Mouse (Mus musculus): ENCODE results near the gene Rnf157. TPM values are rescaled to one million over a fixed set of nuclear protein-coding genes. Genes with fewer than 3 reads are reported as not detected.
A peak's percentile ranks its signal among the peaks of the same experiment; 100 is the strongest.

The Rnf157 gene
- total RNA-seq (2021) = 1 to 10 TPM; 5.8 to 6.1 TPM

DNA sequence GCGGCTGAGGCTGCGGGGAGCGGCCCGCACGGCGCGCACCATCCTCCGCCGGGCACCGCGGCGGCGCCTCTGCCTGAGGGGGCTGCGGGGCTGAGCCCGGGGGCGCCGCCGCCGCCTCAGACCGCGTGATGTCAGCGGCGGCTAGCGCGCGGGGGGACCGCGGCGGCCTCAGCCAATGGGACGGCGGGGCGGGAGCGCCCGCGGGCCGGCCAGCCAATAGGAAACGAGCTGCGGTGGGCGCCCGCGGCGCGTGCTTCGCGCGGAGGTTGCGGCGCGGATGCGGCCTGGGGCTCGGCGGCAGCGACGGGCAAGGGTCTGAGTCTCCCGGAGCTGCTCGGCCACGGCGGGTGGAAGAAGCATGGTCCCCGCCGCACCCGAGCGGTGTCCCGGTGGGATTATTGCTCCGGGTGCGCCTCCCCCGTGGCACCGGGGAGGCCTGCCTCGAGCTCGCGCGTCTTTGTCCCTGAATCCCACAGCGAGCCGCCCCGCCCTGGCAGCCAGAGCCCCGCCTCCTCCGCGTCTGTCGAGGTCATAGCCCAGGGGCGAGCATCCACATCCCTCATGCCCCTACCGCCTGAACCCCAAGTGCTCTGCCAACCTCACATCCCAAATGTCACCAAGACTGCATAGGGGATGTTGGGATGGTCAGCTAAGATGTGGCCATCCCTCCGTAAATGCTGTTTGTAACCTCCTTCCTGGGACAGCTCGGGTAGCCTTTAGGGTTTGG, at the start of gene Rnf157:
TSS of gene Rnf157 (minus strand) at position 129 of the 727 bp plus-strand sequence.
- DNase-seq = peak; percentile 82 to 90
- intact Hi-C loops (cut with DNase I) = no loop called here

DNA sequence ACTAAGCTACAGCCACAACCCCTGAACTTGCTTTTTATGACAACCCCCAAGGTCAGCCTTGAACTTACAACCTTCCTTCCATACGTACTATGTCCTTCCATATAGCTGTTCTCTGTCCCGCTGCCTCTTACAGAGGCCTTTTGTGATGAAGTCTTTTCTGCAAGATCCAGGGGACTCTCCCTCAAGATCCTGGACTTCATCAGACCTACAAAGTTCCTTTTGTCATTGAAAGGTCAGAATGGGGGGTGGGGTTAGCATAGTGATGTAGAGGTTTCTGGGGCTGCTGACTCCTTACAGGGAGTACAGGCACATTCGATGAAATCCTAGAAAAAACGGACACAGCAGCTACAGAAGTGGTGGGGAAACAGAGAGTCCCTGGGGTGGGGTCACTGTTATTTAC, 47.0 kb upstream of the Rnf157 start:
- no peak for DNase-seq
- intact Hi-C loops (cut with DNase I) = loop anchor here (5.0 kb wide), 1 partner anchor 312 kb away; no protein-coding TSS in a partner anchor

GRCm38 (mm10) chr11:116456234-116456633, 43.4 kb upstream of the Rnf157 start:
- intact Hi-C loops (cut with DNase I) = no loop called here
- no peak for DNase-seq

DNA sequence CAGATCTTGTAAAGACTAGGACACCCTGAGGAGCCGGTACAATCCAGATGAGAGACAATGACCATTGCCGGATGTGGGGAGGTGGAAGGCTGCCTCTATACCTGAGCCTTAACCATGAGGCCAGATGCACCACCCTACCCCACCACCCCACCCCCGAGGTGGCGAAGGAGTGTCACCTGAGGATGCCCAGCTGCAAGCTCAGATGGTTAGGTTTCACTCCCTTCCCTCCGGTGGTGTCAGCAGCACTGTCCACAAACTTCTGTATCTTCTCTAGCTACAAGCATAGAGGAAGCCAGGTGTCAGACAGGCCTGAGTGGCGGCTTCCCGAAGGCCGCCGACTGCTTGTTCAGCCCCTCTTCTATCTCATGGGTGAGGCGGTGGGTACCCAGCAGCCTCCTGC, 41.1 kb upstream of the Rnf157 start:
- intact Hi-C loops (cut with DNase I) = no loop called here
- no peak for DNase-seq

DNA sequence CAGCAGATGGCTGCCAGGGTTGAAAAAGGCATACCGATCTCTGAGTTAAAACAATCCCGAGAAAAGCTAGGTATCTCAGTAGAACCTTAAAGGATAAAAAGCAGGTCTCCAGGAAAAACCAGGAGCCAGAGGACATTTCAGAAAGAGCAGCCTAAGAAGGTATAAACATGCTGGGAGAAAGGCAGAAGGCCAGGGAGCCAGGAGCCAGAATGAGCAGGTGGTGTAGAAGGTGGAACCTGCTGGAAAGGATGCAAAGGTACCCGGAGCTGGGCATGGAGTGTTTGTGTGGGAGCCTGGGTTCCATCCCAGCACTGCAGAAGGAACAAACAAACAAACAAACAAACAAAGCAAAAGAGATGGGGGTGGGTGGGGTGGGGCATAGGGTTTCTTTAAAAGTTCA, 36.5 kb upstream of the Rnf157 start:
- intact Hi-C loops (cut with DNase I) = loop anchor here (5.0 kb wide), 2 partner anchors 62 to 222 kb away; no protein-coding TSS in a partner anchor
- no peak for DNase-seq

DNA sequence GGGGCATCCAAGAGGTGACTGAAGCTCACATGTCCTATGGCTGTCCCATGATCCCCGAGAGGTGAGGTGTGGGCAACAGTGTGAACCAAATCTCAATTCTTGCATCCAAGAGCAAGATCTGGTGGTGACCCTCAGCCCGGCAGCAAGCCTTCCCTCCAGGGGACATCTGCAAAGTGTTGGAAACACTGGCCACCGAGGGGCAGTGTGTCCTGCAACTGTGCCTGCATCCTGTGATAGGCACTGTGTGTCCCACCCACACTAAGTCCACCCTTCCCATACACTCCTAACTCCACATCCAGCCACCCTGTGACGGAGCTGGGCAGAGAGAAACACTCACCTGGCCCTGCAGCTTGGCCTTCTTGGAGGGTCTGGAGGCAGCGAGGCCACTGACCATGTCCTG, 35.0 kb upstream of the Rnf157 start:
- DNase-seq = no peak
- intact Hi-C loops (cut with DNase I) = loop anchor here (5.0 kb wide), 2 partner anchors 61 to 221 kb away; no protein-coding TSS in a partner anchor

- DNase-seq = no peak
These were observed 33.6 kb upstream of the Rnf157 start for GRCm38 (mm10) chr11:116446308-116446887.

DNA sequence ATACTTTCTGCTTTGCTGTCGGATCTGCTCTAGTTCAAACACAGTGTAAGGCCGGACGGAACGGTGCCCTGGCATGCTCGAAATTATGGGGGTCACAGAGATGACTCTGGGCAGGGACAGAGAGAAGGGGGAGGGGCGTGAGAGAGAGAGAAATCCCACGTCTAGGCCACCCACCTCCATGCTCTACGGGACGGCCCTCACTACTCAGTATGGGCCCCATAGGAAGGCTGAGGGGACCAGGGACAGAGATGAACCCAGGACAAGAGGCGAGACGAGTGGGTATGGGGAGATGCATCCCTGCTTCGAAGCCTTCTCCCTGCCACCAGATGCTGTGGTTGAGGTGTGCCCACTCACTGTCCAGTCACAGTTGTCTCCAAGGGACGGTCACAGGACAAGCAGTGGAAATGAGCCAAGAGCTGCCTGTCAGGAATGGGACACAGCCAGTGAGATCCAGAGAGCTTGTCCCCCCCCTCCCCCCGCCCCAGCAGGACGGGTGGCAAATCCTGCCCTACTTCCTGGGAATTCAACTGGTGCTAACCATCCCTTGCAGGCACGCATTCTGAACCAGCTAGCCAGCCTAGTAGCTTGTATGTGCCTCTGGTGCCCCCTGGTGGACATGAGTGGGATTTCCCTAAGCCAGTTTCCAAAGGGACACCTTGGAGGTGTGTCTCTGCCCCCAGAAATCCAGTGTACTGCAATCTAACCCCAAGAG, 32.9 kb upstream of the Rnf157 start:
- intact Hi-C loops (cut with DNase I) = loop anchor here (1.0 to 5.0 kb wide), 3 partner anchors 58 to 218 kb away; no protein-coding TSS in a partner anchor
- peak; percentile 93 to 97 for DNase-seq

More at GRCm38 (mm10) chr11:116446308-116446887, 33.6 kb upstream of the Rnf157 start:
- intact Hi-C loops (cut with DNase I) = loop anchor here (1.0 to 5.0 kb wide), 3 partner anchors 59 to 219 kb away; no protein-coding TSS in a partner anchor

DNA sequence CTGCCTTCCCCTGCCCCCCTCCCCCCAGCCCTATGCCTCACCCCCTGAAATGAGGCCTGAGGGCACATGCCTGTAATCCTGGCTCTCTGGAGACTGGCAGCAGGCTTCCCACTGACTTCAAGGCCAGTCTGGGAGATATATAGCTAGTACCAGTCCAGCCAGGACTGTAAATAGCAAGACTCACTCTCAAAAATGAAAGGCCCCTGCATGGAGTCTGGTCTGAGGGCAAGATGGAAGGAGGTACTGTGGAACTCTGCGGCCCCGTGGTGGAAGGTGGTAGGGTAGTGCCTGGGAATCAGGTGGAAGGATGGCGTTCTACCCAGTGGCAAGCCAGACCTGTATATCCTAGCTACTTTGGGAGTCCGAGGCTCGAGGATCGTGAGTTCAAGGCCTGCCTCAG, 31.1 kb upstream of the Rnf157 start:
- intact Hi-C loops (cut with DNase I) = no loop called here
- DNase-seq = no peak

DNA sequence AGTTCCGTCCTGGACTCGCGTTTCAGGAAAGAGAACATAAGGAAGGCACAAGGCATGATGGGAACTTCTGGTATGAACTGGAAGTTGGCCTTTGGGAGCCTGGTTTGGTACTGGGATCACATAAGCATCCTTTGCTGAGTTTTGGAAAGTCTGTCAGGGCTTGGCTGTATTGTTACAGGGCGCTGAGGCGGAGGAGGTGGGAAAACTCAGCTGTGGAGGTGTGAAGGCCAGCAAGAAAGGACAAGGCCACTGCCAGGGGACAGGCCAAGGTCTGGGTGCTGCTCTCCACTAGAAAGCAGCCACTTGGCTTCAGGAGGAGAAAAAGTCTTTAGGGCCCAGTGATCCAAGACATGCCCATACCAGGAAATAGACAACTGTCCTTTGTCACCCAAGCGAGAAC, 30.5 kb upstream of the Rnf157 start:
- DNase-seq = no peak

GRCm38 (mm10) chr11:116442867-116443177, 30.0 kb upstream of the Rnf157 start:
- no peak for DNase-seq

More for the DNA sequence above, 30.5 kb upstream of the Rnf157 start:
- intact Hi-C loops (cut with DNase I) = no loop called here

DNA sequence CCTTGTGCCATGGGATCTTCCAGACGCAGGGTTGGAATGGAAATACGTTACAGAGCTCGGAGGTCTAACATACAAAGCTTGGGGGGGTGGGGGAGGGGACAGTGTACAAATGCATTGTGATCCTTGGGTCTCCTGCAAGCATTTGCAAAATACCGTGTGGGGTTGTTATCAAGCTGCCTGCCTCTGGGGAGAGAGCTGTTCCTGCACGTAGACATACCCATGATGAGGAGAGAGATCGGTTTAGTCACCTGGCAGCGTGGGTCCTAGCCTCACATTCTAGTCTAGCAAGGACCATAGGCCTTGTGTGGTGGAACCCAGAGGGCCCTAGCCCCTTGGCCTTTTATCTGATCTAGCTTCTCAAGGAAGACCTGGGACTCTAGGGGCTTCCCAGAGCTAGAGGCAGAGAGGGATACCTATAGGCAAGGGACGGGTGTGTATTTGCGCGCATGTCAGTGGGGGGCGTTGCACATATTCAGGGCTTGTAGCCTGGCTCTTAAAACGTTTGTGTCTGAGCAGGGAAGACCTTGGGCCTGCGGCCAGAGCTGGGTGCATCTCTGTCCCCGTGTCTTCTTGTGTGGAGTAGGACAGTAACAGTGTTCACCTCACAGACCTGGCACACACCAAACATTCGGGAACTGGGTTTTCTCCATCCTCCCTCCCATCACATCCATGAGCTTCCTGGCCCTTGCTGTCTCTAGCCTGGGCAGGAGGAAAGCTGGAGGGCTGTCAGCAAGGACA, 29.5 kb upstream of the Rnf157 start:
- DNase-seq = no peak
- intact Hi-C loops (cut with DNase I) = no loop called here

More at GRCm38 (mm10) chr11:116442867-116443177, 30.0 kb upstream of the Rnf157 start:
- intact Hi-C loops (cut with DNase I) = no loop called here

DNA sequence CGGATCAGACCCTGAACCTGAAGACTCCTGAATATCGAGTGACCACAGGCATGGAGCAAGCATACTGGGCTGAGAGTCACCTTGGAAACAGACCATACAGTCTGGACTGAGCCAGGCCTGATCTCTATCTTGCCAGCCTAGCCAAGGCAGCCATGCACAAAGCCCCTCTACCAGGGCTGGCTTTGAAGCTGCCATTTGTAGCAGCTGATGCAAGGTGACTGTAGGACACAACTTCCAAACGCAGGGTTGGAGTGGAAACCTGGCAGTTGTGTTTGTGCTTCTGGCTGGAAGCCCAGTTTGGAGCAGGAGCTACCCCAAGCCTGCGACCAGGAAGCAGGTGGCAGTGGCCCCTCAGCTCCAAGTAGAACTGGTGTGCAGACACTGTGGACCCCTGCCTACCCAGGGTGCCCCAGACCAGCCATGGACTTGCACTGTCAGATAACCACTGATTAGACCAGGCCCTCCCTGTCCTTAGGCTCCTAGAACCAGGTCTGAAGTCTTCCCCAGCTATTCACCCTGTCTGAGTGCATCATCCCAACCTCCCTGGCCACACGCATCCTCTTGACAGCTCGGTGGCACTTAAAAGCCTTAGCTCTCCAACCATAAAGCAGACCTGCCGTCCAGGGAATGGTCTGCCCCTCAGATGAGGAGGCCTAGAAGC, 27.7 kb upstream of the Rnf157 start:
- peak; percentile 45 to 58 for DNase-seq
- intact Hi-C loops (cut with DNase I) = no loop called here

DNA sequence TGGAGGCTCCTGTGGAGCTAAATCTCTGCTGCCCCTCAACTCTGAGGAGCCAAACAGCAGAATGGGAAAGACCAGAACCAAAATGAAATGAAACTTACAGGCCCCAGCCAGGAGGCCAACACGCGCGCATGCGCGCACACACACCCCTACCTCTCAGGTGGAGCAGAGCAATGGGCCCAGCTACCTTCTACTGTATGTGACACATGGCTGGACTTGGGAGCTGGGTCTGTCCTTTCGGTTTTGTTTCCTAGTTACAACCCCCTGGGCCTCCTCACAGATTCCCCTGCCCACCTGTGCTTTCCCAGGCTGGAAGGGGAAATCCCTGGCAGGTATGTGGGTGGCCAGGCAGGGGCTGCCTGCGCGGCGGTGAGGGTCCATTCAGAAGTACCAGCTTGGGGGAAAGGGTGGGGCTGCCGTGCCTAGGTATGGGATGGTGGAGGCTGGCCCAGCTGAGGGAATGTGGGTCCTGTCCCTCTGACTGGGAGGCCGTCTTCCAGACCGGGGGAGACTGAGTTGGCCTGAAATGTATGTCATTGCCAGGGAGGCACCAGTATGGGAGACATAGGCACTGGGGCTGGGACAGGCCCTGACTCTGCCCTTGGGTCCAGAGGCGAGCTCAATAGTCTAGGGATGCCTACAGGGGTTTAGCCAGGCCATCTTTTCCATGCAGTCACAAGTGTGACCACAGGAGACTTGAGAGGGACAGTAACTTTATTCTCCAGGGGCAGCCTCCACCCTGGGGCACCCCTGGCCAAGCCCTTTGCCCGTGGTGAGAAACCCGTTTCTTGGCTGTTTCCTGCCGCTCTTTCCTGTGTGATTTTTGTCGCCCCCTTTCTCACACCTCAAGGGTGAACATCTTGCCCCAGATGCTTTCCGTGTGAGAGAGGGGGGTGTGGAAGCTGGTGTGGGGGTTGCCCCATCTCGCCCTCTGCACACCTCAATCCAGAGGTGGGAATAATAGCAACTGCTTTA, 26.7 kb upstream of the Rnf157 start:
- DNase-seq = no peak
- intact Hi-C loops (cut with DNase I) = no loop called here

DNA sequence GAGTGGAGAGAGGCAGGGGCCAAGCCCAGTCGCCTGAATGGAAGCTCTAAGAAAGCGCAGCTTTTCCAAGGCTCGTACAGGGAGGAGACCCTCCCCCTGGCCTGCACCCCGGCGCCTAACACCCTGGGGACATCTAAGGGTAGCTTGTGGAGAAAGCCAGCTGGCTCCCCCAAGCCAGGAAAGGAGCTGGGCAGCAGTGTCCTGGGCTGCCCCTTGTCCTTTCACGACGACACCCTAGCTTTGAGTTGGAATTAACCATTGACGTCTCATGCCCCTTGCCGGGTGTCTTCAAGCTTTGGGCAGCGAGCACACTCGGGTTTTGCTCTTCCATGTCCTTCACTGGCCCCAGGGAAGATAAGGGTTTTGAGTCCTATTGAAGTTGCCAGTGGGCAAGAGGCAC, 24.7 kb upstream of the Rnf157 start:
- peak in 1 of 2 experiments; percentile 26 for DNase-seq
- intact Hi-C loops (cut with DNase I) = no loop called here

GRCm38 (mm10) chr11:116436725-116437331, 24.0 kb upstream of the Rnf157 start:
- intact Hi-C loops (cut with DNase I) = no loop called here
- DNase-seq = peak; percentile 52 to 65

DNA sequence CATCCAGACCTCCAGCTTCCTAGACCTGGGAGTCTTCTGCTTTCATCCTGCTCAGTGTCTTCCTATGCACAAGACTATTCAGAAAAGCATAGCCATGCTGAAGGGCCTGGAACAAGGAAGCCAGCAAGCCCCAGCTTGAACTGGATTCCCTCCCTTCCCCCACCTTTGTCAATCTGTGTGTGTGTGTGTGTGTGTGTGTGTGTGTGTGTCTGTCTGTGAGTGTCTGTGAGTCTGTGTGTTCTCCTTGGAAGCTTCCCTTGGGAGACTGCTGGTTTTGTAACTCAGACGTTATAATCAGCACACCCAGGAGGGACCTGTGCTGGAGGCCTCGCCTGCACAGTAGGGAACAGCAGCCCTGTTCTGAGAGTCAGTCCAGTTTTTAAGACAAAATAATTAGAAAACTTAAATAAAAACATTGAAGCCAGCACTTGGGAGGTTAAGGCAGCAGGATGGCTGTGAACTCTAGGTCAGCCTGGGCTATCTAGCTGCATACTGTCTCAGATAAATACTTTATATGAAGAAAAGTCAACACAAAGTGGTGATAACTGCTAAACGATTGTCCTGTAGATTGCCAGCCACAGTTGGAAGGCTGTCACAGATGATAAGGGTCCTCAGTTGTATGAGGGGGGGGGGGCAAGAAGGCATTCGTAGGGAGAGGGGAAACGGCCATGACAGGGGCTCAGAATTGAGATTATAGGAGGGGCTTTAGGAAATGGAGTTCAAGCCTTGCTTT, 23.3 kb upstream of the Rnf157 start:
- intact Hi-C loops (cut with DNase I) = no loop called here
- DNase-seq = no peak

Data from heart, postnatal 36 days (tissue).